Mouse (Mus musculus) fat pad, adult 2 months (tissue): ENCODE measurements around the gene Lpin1.

Experiments
- DNase-seq: peaks from one replicate; pipeline ENCODE4 v3.0.0-alpha.2; 2011; ENCODE audit warnings: low read depth, low spot score; ENCODE audit errors: extremely low read depth

Gene Lpin1

DNA sequence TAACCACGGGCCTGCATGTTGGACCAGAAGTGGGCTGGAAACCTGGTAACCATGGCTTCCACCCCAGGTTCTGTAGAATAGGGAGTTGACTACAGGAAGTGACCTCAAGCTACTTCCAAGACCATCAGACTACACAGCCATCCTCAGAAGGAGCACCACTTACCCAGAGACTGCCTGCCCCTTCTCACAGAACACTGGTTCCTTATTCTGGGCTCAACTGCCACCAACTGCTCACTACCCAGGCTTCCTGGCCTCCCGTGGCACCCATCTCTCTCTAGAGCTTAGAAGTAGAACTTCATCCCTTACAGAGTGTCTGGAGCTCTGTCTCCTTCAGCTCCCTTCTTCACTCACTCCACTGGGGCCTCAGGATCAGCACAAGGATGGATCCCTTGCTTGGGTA, at the start of gene Lpin1:
TSS of gene Lpin1 (minus strand) at position 31 of the 400 bp plus-strand sequence.
- DNase-seq: no peak

DNA sequence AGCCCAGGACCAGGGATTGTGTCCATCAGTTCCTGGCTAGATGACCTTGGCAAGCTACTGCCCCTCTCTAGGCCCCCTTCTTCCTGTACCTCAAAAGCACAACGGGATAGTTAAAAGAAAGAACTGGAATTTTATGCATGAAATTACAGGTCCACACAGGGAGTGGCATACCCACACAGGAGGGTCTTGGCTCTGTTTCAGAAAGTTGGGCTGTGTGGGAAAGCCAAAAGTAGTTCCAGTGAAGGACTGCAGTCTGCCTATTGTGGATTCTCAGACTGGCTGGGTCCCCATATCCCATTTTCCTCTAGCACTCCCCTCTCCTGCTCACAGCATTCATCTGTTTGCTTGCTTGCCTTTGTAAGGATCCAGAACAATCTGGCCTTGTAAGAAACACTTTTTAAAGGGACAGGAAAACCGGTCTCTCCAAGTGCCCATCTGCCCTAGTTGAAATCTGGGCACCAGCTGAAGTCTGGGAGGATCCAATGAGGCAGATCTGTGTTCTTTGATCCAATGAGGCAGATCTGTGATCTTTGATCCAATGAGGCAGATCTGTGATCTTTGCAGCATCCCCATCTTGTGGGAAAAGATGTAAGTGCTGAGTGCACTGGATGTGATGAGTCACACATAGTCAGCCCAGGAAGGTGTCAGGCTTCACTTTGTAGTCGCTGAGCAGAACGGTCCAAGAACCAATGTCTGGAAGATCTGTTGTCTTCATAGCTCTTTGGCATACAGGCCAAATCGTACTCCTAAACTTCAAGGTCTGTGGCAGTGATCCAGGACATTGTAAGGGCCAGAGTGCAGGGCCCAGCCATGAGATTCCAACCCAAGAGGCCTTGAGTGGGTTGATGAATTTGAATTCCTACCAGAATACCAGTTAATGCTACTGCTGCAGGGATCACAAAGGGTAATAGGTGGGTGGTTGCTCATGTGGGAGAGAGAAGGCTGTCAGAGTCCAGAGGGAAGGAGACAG, 46.4 kb upstream of the Lpin1 start:
- no peak for DNase-seq

DNA sequence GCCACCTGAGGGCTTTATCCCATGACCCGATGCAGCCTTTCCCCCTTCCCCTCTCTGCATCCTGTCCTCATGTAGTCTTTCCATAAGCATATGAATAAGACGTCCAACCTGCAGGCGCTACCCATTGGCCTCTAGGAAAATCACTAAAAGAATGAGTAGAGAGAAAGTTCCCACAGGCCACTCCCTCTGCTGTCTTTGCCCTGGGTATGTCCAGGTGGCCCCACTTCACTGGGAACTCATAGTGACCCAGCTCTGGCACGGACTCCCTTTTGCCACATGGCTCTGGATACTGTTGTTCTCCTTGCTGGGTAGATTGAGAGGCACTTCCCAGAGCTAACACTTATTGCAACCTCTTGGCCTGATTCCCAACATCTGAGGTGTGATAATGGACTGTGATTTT, 44.8 kb upstream of the Lpin1 start:
- DNase-seq: no peak

DNA sequence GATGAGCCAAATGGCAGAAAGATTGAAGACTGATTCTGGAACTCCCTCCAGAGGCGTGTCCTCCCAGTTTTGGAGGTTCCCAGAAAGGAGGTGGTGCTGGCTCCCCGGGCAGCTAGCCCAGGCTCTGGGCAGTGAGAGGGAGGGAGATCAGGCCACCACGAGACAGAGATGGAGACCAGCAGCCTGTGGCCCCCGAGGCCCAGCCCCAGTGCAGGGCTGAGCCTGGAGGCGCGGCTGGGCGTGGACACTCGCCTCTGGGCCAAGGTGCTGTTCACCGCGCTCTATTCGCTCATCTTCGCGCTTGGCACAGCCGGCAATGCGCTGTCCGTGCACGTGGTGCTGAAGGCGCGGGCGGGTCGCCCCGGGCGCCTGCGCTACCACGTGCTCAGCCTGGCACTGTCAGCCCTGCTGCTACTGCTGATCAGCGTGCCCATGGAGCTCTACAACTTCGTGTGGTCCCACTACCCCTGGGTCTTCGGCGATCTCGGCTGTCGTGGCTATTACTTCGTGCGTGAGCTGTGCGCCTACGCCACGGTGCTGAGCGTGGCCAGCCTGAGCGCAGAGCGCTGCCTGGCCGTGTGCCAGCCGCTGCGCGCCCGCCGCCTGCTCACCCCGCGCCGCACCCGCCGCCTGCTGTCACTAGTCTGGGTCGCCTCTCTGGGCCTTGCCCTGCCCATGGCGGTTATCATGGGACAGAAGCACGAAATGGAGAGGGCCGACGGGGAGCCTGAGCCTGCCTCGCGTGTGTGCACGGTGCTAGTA, 42.7 kb upstream of the Lpin1 start, which contains the start of gene Ntsr2:
TSS of gene Ntsr2 (plus strand) at position 51 of the 762 bp plus-strand sequence.
- DNase-seq: no peak

DNA sequence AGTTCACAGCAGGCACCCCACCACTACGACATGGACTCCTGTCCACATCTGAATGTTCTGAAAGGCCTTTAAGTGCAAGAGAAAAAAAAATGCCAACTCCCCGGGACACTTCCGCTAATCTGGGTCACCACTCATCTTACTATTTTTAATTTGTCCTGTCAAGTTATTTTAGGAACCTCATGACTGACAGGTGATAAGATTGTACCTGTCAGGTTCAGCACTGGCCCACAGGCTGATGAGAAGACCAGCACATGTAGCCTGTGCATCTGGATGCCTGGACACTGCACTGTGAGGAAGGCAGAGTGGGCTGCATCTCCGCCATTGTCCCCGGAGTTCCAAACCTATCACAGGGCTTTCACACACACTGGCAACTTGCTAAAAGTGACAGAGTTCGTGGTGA, 39.1 kb upstream of the Lpin1 start:
- DNase-seq: no peak

DNA sequence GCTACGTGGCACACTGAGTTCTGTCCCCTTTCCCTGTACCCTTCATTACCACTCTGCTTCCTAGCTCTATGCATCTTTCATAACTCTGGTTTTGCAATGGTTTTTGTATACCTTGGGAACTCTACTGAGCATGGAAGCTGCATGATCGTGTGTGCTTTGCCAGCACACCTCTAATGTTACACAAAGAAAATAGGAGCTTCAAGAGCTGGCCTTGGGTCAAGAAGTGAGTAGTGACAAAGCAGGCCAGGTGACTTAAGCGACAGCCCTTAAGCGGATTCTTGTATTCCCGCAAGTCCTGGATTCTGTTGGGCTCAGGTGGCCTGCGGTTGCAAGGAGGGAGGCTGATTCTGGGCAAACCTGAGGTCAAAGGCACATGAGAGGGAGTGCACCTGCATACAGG, 37.5 kb upstream of the Lpin1 start:
- DNase-seq: peak; percentile 54

DNA sequence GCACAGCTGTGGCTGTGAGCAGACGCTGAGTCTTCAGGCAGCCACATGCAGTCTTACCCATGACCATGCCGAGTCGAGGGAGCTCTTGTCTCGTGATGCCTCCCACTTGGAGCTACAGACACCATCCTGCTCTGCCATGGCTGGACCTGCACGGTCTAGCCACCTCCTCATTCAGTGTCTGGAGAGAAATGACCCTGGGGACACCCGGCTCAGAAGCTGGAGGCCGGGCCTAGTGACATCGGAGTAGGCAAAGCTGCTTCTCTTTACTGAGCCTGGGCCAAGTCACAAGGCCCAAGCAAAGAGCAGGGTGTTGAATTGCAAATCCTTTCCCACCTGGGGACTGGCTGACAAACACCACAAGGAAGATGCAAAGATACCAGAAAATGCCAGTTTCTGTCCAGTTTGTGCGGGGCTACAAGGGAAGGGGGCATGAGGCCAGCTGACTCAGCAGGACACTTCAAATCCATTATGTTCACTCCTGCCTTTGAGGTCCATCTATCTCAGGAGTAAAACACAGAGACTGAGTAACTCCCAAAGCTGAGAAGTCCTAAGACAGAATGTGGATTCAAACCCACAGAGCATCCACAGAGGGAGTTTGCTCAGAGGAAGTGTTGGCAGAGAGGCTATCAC, 36.1 kb upstream of the Lpin1 start:
- no peak for DNase-seq

DNA sequence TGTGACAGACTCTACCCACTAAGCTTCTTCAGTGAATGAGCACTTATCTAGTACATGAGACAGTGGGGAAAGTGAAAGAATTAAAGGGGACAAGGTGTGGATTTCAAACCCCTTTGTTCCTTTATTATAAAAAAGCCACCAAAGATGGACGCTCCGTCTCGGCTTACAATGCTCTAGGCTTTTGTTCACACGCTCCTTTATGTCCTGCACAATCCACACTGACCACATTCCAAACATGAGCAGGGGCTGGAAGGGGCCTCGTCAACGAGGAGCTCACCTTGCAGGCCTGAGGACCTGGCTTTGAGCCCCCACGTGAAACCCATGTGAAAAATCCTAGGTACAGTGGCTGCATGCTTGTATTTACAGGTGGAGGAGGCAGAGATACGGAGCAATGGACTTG, 33.9 kb upstream of the Lpin1 start:
- no peak for DNase-seq

DNA sequence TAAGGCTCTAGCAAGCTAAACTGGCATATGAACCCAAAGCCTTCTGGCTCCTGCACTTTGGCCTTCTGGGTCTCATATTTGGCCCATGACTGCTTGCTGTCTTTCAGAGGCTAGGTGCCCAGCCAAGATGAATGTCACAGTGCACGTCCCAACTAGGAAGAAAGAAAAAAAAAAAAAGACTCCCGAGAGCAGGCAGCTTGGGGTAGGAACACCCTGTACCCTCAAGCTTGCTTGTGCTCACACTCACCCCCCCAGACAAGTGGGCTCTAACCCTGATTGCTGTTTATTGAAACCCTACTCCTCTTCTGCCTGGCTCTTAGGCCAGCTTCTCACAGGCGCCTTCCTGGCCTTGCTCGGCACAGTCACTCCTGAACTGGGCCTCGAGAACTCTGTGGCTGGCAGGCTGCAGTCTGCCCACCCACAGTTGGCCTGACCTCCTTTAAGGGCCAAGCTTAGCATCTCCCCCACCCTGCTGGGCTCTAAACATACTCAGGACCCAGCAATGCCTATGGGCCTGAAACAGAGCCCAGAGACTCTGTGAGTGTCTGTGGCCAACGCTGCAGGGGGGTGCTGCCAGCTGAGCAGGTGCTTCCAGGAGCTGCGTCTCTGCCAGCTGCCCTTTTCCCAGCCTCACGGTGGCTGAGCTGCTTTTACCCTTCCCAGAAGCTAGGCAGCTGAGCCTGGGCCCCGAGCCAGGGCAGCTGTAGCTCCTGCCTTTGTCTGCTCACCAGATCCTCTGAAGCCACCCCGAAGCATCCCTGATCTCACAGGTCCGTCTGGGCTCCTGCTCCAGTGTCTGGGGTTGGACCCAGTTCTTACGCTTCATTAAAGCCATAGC, 33.0 kb upstream of the Lpin1 start:
- DNase-seq: no peak

DNA sequence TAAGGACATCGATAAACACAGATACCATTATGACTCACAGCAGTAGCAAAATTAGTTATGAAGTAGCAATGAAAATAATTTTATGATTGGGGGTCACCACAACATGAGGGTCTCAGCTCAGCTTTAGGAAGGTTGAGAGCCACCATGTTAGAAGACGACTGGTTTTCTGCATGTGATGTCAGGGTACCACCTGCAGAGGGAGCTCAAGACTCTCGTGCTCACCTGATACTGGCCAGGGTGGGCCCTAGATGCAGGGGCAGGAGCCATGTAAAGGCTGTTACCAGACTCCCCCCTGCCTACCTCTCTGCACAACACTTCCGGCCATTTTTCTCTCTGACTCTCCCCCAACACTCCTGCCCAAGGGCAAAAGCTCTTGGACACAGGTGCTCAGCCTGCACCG, 31.2 kb upstream of the Lpin1 start:
- DNase-seq: no peak

DNA sequence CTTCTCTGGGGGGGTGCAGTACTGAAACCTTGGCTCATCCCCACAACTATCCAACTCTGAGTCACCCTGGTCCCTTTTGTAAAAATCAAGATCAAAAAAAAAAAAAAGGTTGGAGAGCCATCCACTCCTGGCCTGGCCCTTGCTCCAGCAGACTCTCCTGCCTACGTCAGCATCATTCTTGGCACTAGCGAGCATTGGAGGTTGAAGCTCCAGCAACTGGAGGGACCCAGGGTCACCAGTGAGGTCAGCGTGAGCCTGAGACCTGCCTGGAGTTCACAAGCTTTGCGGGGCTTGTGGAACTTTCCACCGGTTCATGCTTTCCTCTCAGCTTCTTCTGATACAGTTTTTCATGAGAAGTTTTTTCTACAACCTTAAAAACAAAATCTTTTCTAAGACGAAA, 29.3 kb upstream of the Lpin1 start:
- DNase-seq: no peak

DNA sequence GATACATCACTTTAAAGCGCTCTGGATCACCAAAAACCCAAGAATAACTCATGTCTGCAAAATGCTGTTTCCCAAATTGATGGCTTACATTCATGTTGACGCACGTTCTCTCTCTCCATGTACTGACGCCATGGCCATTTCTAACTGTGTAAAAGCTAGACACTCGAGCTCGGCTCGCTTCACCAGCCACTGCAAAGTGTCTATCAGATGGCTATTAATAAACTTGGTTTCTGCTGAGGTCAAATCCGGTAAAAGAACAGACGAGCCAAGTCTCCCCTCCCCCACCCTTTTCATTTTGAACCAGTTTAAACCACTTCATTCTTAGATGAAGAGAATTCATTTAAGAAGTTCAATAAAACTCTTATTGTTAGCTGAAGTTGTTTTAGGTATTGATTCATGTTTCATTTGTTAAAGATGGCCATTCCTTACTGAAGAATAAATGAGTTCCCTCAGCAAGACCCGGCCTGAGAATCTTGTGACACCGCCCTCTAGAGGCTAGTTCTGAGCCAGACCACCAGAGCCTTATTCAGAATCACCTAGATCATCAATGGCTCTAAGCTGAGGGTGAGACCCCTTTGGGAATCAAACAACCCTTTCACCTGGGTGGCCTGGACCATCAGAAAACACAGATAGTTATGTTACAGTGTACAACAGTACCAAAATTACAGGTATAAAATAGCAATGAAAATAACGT, 28.5 kb upstream of the Lpin1 start:
- no peak for DNase-seq

DNA sequence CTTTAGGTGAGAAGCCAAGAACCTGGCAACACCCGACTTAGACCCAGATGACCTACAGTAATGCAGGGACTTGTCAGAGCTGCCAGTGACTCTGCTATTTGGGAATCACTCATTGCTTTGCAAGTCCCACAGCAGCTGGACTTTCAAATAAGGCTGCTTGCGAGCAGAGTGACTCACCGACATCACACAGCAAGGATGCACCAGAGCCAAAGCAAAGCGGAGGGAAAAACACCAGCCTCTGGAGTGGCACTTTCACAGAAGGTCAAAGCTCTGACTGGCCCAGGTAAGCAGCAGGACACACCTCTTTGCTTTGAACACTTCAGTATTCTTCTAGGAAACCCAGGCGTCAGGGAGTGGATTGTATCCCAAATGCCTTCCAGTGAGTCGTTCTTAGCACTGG, 25.1 kb upstream of the Lpin1 start:
- DNase-seq: no peak

DNA sequence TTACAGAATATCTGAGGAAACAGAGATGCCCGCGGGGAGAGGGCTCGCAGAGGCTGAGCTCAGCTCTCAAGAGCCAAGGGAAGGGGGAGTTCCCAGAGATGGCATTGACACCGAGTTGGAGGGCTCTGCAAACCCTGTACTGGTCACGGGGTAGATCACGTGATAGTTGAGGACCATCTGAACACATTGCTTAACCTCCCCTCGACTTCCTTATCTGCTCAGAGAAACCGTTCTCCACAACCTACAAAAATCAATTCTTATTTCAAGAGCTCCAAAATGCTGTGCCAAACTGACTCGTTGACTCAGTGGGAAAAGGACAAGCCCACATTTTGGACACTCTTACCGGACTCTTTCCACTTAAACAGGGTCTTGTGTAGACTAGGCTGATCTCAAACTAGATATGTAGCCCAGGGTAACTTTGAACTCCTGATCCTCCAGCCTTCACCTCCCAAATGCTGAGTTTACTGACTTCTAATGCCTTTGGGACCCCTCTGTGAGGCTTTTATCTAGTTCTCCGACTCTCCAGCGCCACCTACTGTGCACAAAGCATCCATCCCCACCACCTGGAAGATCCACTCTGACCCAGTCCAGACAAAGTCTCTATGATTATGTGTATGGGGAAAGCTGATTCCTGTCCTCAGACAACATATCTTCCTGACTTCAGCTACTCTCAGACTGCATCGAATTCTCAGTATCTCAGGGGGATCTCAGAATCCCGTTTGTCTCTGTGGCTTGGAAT, 23.5 kb upstream of the Lpin1 start:
- no peak for DNase-seq

DNA sequence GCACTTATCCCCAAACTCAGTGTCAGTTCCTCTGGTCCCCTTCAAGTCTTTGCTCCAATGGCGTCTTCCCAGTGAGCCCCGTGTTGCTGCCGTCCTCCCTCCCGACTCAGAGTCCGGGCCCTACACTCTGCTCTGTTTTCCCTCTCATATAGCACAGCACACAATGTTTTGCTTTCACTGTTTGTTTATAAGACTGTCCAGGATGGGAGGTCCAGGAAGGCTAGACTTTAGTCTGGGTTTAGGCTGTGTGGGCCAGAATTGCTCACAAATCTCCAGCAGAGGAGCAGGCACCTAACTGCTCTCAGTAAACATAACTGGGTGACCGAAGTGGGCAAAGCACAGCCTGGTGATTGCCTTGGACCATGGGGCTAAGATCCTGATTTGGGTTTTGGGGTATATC, 22.5 kb upstream of the Lpin1 start:
- no peak for DNase-seq

DNA sequence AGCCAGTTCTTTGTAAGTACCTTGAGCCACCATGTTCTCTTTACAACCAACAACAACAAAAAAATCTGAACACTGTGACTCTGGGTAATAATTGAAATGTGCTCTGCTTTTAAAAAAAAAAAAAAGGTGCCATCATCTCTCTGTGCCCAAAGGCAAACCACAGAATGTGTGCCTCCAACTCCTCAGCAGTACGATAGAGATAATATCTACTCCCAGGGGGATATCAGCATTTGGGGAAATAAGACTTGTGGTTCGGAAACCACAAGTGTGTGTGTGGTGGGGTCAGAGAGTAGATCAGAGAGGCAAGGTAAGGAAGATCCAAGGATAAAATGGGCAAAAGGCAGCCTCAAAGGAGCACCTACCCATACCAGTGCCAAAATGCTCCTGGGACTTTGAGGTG, 20.7 kb upstream of the Lpin1 start:
- DNase-seq: no peak

DNA sequence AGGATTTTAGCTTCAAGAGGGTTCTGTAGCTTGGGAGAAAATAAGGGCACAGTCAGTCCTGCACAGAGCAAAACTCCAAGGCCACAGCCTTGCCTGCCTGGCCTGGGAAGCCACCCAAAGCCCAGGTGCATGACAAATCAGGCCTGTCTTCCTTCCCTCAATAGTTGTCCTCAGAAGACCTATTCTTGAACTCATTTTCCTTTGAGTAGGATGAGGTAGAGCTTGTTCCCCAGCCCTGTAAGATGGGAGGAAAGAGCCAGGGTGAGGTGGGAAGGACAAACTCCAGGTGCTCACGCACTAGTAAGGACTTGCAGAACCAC, 20.1 kb upstream of the Lpin1 start:
- DNase-seq: no peak

DNA sequence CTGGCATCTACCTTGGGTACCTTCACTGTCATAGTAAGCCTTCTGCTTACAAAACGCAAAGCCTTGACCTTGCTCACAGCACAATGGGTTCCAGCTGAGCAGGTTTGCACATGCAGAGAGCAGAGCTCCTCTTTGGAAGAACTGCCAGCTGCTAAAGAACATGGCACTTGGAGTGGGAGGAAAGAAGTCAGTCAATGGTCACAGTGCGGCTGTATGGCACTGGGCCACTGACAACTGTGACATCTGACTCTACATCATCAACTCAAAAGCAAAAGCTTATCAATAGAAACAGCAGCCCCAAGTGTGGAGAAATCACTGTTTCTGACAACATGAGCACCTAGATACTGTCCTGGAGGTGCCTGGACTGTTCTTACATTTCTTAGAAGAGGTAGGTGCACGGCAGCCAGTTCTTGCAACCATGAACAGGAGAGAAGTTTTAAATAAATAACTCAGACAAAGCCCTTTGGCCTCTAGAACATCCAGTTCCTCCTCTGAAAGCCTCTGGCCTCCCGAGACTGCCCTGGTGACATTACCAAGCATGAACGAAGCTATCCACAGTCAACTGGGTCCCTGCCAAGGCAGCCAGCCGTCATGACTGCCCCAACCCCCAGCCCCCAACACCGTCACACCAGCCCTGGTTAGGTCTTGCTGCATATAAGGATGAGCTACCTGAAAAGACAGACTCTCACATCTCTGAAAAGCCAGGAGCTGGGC, 19.5 kb upstream of the Lpin1 start:
- no peak for DNase-seq

DNA sequence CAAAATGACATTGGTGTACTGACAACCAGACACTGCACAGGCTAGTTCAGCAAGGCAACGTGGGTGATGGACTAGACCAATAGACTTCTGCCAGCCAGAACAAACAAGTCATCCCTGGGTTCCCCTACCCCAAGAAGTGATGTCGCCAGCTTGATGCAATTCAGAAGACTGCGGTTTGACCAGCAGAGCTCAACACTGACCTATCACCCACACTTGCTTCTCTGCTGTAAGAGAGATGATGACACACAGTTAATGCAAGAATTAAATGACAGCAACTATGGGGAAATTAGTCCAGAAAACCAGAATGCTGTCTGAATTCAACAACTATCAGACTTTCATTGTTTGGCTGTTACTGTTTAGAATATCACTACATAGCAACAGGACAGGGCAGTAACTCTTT, 9.5 kb upstream of the Lpin1 start:
- DNase-seq: no peak
